Mouse (Mus musculus) C2C12 (cell line): ENCODE results near the gene Izumo4. TPM values are rescaled to one million over a fixed set of nuclear protein-coding genes. Genes with fewer than 3 reads are reported as not detected.
A peak's percentile ranks its signal among the peaks of the same experiment; 100 is the strongest.

Source experiments
- H3K27me3 ChIP-seq: one replicate; pipeline ENCODE4 v1.6.1; 2011; ENCODE audit not compliant: control insufficient read depth, insufficient read depth, insufficient read length
- H3K36me3 ChIP-seq: one replicate; pipeline ENCODE4 v1.6.1; 2011; ENCODE audit not compliant: control insufficient read depth, insufficient read depth
- H3K4me3 ChIP-seq: one replicate; pipeline ENCODE4 v1.5.1; 2011; ENCODE audit warnings: mild to moderate bottlenecking, control low read depth; ENCODE audit not compliant: poor library complexity, insufficient read depth, severe bottlenecking
- H3K79me2 ChIP-seq: one replicate; pipeline ENCODE4 v1.6.1; 2011; ENCODE audit not compliant: control insufficient read depth, insufficient read depth
- H3K79me3 ChIP-seq: one replicate; pipeline ENCODE4 v1.6.1; 2011; ENCODE audit warnings: low read depth, control low read depth
- H3ac ChIP-seq: one replicate; pipeline ENCODE3; 2011; ENCODE audit warnings: low read depth; ENCODE audit not compliant: control insufficient read depth, insufficient read length
- CEBPB ChIP-seq: IDR thresholded peaks from one replicate; pipeline ENCODE4 v1.6.1; 2011; ENCODE audit warnings: low read depth, mild to moderate bottlenecking, control low read depth, moderate library complexity
- CTCF ChIP-seq: IDR thresholded peaks from one replicate; pipeline ENCODE4 v1.5.1; 2011; ENCODE audit not compliant: control insufficient read depth, insufficient read depth, insufficient read length
- FOSL1 ChIP-seq: IDR thresholded peaks from one replicate; pipeline ENCODE4 v1.8.0; 2011; ENCODE audit warnings: mild to moderate bottlenecking, low read length; ENCODE audit not compliant: poor library complexity, insufficient read depth, severe bottlenecking
- MAX ChIP-seq: IDR thresholded peaks from one replicate; pipeline ENCODE4 v1.6.1; 2011; ENCODE audit warnings: mild to moderate bottlenecking, control low read depth
- MYOD1 ChIP-seq: IDR thresholded peaks from one replicate; pipeline ENCODE4 v1.6.1; 2011; ENCODE audit warnings: low read depth; ENCODE audit not compliant: control insufficient read depth, insufficient read length
- MYOG ChIP-seq: IDR thresholded peaks from one replicate; pipeline ENCODE4 v1.6.1; 2011; ENCODE audit not compliant: control insufficient read depth, insufficient read length; ENCODE audit errors: extremely low read depth
- USF1 ChIP-seq: IDR thresholded peaks from one replicate; pipeline ENCODE4 v1.6.1; 2011; ENCODE audit warnings: low read depth, mild to moderate bottlenecking, control low read depth, moderate library complexity
- polyA plus RNA-seq: library from polyadenylated mRNA; unstranded; fragments of >200 nt; fragmentation: generic; extraction: Trizol; gene quantifications from one replicate; pipeline ENCODE4 v1.2.1, GENCODE M21; 2012; ENCODE audit warnings: missing spikeins

Izumo4 gene
- polyA plus RNA-seq, 1 experiment: 0.43 TPM

DNA sequence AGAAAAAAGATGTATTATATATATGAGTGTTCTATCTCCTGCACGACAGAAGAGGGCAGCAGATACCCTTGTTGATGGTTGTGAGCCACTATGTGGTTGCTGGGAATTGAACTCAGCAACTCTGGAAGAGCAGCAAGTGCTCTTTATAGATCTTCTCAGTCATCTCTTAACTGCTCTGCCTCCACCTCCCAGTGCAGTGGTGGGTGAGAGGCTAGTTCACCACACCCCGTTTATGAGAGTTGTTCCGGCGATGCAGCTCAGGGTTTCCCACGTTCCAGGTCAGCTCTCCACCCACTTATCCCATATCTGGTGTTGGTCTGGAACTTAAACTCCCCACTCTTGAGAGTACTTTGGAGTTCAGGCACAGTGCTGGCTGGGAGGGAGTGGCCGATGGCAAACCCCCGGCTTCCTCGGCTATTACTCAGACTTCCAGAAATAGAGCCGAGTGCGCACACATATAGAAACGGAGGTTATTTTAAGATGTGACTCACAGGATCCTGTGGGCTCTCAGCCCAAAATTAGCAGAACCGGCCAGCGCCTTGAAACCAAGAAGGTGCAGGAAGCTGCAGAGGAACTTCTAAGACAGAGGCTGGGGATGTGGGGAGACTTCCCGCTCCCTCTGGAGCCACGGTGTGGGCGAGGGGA is 49.3 kb downstream of the Izumo4 start:
- Histone ChIP-seq H3K79me3 (peaks cover 9% of the 10 kb centered on the region), H3K79me2 (peaks cover 13% of the 10 kb centered on the region), H3K27me3 (no peaks in the 10 kb centered on the region), H3K36me3 (no peaks in the 10 kb centered on the region), H3K4me3 (no peak overlapping the region), H3ac (no peak overlapping the region)
- TF ChIP-seq FOSL1 (peak; percentile 89), CTCF (no peak)

- Histone ChIP-seq H3K27me3 (no peaks in the 10 kb centered on the region), H3ac (no peak overlapping the region), H3K79me2 (peaks cover 21% of the 10 kb centered on the region), H3K79me3 (peaks cover 17% of the 10 kb centered on the region), H3K36me3 (no peaks in the 10 kb centered on the region), H3K4me3 (no peak overlapping the region)
- TF ChIP-seq MYOG (no peak), MYOD1 (no peak), CEBPB (no peak), MAX (no peak), USF1 (no peak), FOSL1 (no peak)
Measured at GRCm38 (mm10) chr10:80752079-80752625, 50.2 kb downstream of the Izumo4 start.

DNA sequence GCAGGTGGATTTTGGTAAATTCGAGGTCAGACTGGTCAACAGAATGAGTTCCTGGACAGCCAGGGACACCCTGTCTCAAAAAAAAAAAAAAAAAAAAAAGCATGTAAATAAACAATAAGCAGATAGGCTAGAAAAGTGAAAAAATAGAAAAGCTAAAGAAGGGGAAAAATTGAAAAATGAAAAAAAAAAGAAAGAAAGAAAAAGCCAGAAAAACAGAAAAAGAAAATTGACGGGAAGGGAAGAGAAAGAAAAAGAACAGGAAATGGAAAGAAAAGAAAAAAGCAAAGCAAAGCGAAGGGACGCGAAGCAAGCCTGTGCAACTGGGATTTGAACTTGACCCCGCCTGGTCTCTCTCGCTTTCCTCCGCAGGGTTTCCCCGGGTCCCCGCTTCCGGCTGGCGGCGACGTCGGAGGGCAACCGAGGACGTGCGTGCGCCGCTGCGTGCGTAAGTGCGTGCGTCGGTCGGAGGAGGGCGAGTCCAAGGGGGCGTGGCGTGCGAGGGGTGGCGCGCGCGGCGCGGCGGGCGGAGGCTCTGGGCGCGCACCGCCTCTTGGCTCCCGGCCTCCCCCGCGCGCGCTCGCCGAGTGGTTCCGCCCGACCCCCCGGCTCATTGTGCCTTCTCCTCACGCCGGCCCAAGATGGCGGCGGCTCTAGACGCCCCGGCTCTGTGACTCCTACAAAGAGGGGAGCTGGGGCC is 52.8 kb downstream of the Izumo4 start, which contains the start of gene Dot1l:
Dot1l (plus strand) TSS at position 613 of the 697 bp plus-strand sequence.
- peaks cover 43% of the 10 kb centered on the region for H3K79me3 ChIP-seq
- H3K36me3 ChIP-seq: no peaks in the 10 kb centered on the region
- peak within 1 kb of the TSS; percentile 96 for H3ac ChIP-seq
- TF ChIP-seq MAX (peak; percentile 32), MYOG (no peak), USF1 (no peak)
- no peaks in the 10 kb centered on the region for H3K27me3 ChIP-seq
- H3K79me2 ChIP-seq: peaks cover 47% of the 10 kb centered on the region
- peak within 1 kb of the TSS; percentile 78 for H3K4me3 ChIP-seq

Other genes starting within 250 kb of the Izumo4 start
- not detected for gene Onecut3, start 207.3 kb upstream of the Izumo4 start, polyA plus RNA-seq
- gene Atp8b3, start 163.1 kb upstream of the Izumo4 start, polyA plus RNA-seq: 0.13 TPM
- gene Rexo1, start 140.6 kb upstream of the Izumo4 start, polyA plus RNA-seq: 23.0 TPM
- 21.0 TPM for gene Klf16, start 124.9 kb upstream of the Izumo4 start, polyA plus RNA-seq
- gene Abhd17a, start 111.8 kb upstream of the Izumo4 start, polyA plus RNA-seq: 103 TPM
- 119 TPM for gene Scamp4, start 99.3 kb upstream of the Izumo4 start, polyA plus RNA-seq
- 11.1 TPM for gene Adat3, start 99.3 kb upstream of the Izumo4 start, polyA plus RNA-seq
- gene Gm49322, start 96.2 kb upstream of the Izumo4 start, polyA plus RNA-seq: 1.0 TPM
- 165 TPM for gene Csnk1g2, start 79.3 kb upstream of the Izumo4 start, polyA plus RNA-seq
- gene Btbd2, start 45.1 kb upstream of the Izumo4 start, polyA plus RNA-seq: 53.8 TPM
- gene Mknk2, start 24.1 kb upstream of the Izumo4 start, polyA plus RNA-seq: 61.4 TPM
- gene Mob3a, start 207 bp upstream of the Izumo4 start, polyA plus RNA-seq: 34.2 TPM
- gene Ap3d1, start 40.1 kb downstream of the Izumo4 start, polyA plus RNA-seq: 51.3 TPM
- gene Dot1l, start 53.0 kb downstream of the Izumo4 start, polyA plus RNA-seq: 19.1 TPM
- gene Sf3a2, start 96.0 kb downstream of the Izumo4 start, polyA plus RNA-seq: 106 TPM
- 74.8 TPM for gene Plekhj1, start 96.4 kb downstream of the Izumo4 start, polyA plus RNA-seq
- gene Amh, start 103.1 kb downstream of the Izumo4 start, polyA plus RNA-seq: 0.87 TPM
- gene Jsrp1, start 111.3 kb downstream of the Izumo4 start, polyA plus RNA-seq: 29.2 TPM
- gene Oaz1, start 124.5 kb downstream of the Izumo4 start, polyA plus RNA-seq: 1,494 TPM
- 0.05 TPM for gene Lingo3, start 141.9 kb downstream of the Izumo4 start, polyA plus RNA-seq
- gene Lsm7, start 153.0 kb downstream of the Izumo4 start, polyA plus RNA-seq: 297 TPM
- 31.2 TPM for gene Sppl2b, start 153.1 kb downstream of the Izumo4 start, polyA plus RNA-seq
- gene Tmprss9, start 169.7 kb downstream of the Izumo4 start, polyA plus RNA-seq: 0.02 TPM
- 263 TPM for gene Timm13, start 198.8 kb downstream of the Izumo4 start, polyA plus RNA-seq
- 66.4 TPM for gene Lmnb2, start 216.1 kb downstream of the Izumo4 start, polyA plus RNA-seq
- 37.2 TPM for gene Gadd45b, start 227.9 kb downstream of the Izumo4 start, polyA plus RNA-seq